Mouse (Mus musculus) hematopoietic stem cell, adult 5-6 weeks (primary cell): ENCODE measurements around the gene Clasp2. TPM values are rescaled to one million over a fixed set of nuclear protein-coding genes. Genes with fewer than 3 reads are reported as not detected.
"Not testable (repeated sequence)": the region's sequence is repeated elsewhere in the genome, so short reads cannot be mapped to it uniquely, and the experiment has no call there.

Experiments
- ATAC-seq, 2 experiments: fragments of 125-278 bp in 1 of 2; replicated peaks in 1 of 2; 2 replicates each; pipeline ENCODE4 v1.8.0; 2016 to 2017; ENCODE audit warnings: inconsistent platforms in 2 of 2, mild to moderate bottlenecking in 2 of 2, moderate number of reproducible peaks in 2 of 2, low read depth in 1 of 2, moderate TSS enrichment in 1 of 2; ENCODE audit not compliant: low FRiP score in 2 of 2, poor library complexity in 2 of 2, severe bottlenecking in 2 of 2, insufficient read depth in 1 of 2, low TSS enrichment in 1 of 2
- total RNA-seq: library from RNA; stranded (forward); fragments of 172-1452, 232-1000 nt; gene quantifications from 2 replicates; pipeline ENCODE4 v1.2.3, GENCODE M21; 2017

Clasp2 gene
- total RNA-seq: 37.7 and 53.3 TPM in 2 replicates

GRCm38 (mm10) chr9:113741108-113741636 lies at the start of gene Clasp2:
Gene Clasp2 (plus strand): TSS chr9:113741473.
- ATAC-seq: peak; percentile 72 to 77

GRCm38 (mm10) chr9:113701441-113702160 lies 39.7 kb upstream of the Clasp2 start:
- no peak for ATAC-seq

- 0 out of 4 replicates have a peak, but pooled peaks have one; percentile 15 to 30 for ATAC-seq
These were observed 35.2 kb upstream of the Clasp2 start for GRCm38 (mm10) chr9:113706108-113706507.

GRCm38 (mm10) chr9:113706841-113707240 lies 34.4 kb upstream of the Clasp2 start:
- 0 out of 4 replicates have a peak, but pooled peaks of 1 of the 2 experiments have one; percentile 29 for ATAC-seq

- ATAC-seq: peak; percentile 44 to 57
These were observed 33.6 kb upstream of the Clasp2 start, which contains the start of gene Pdcd6ip for GRCm38 (mm10) chr9:113707481-113708360. Gene Pdcd6ip (minus strand): TSS chr9:113708259.

- ATAC-seq: peak in 1 of 2 experiments; percentile 23; a peak in 1 of 4 replicates
These were observed 32.7 kb upstream of the Clasp2 start for GRCm38 (mm10) chr9:113708361-113709280.

GRCm38 (mm10) chr9:113710871-113711270 lies 30.4 kb upstream of the Clasp2 start:
- no peak for ATAC-seq

GRCm38 (mm10) chr9:113719063-113719462 lies 22.2 kb upstream of the Clasp2 start:
- ATAC-seq: peak; percentile 39 to 53; a peak in 2 of 4 replicates

GRCm38 (mm10) chr9:113724646-113725045 lies 16.6 kb upstream of the Clasp2 start:
- ATAC-seq: no peak

GRCm38 (mm10) chr9:113725609-113726008 lies 15.7 kb upstream of the Clasp2 start:
- not testable (repeated sequence) for ATAC-seq

- no peak for ATAC-seq
These were observed 15.1 kb upstream of the Clasp2 start for GRCm38 (mm10) chr9:113726131-113726530.

GRCm38 (mm10) chr9:113726991-113727680 lies 14.1 kb upstream of the Clasp2 start:
- ATAC-seq: peak in 1 of 2 experiments; percentile 25; a peak in 2 of 4 replicates

GRCm38 (mm10) chr9:113731540-113731939 lies 9.7 kb upstream of the Clasp2 start:
- no peak for ATAC-seq

GRCm38 (mm10) chr9:113735920-113736319 lies 5.4 kb upstream of the Clasp2 start:
- no peak for ATAC-seq

- ATAC-seq: no peak
These were observed 3.3 kb upstream of the Clasp2 start for GRCm38 (mm10) chr9:113738021-113738420.

GRCm38 (mm10) chr9:113738941-113739340 lies 2.3 kb upstream of the Clasp2 start:
- no peak for ATAC-seq
